Mouse (Mus musculus): ENCODE data around the gene Phip.

The Phip gene

GRCm38 (mm10) chr9:82867698-82868097 is 107.6 kb downstream of the Phip start:
- no peak for DNase-seq (ENCODE audit: low read depth, low spot score)

GRCm38 (mm10) chr9:82866121-82866520 is 109.2 kb downstream of the Phip start:
- no peak for DNase-seq (ENCODE audit: low read depth, low spot score)

- DNase-seq (ENCODE audit: low read depth, low spot score): no peak
Observed at GRCm38 (mm10) chr9:82861775-82862430, 113.4 kb downstream of the Phip start.

GRCm38 (mm10) chr9:82861316-82861715 is 114.0 kb downstream of the Phip start:
- no peak for DNase-seq (ENCODE audit: low read depth, low spot score)

GRCm38 (mm10) chr9:82860805-82861204 is 114.5 kb downstream of the Phip start:
- no peak for DNase-seq (ENCODE audit: low read depth, low spot score)

GRCm38 (mm10) chr9:82856241-82856640 is 119.1 kb downstream of the Phip start:
- no peak for DNase-seq (ENCODE audit: low read depth, low spot score)

GRCm38 (mm10) chr9:82854973-82855614 is 120.2 kb downstream of the Phip start:
- no peak for DNase-seq (ENCODE audit: low read depth, low spot score)

- peak; percentile 46 for DNase-seq (ENCODE audit: low read depth, low spot score)
Observed at GRCm38 (mm10) chr9:82854040-82854439, 121.3 kb downstream of the Phip start.

GRCm38 (mm10) chr9:82842671-82843070 is 132.6 kb downstream of the Phip start:
- no peak for DNase-seq (ENCODE audit: low read depth, low spot score)

GRCm38 (mm10) chr9:82835921-82836320 is 139.4 kb downstream of the Phip start:
- DNase-seq (ENCODE audit: low read depth, low spot score): no peak

GRCm38 (mm10) chr9:82831891-82832290 is 143.4 kb downstream of the Phip start:
- no peak for DNase-seq (ENCODE audit: low read depth, low spot score)

- DNase-seq (ENCODE audit: low read depth, low spot score): peak; percentile 91
Observed at GRCm38 (mm10) chr9:82829693-82830430, 145.5 kb downstream of the Phip start.

- DNase-seq (ENCODE audit: low read depth, low spot score): peak; percentile 15
Observed at GRCm38 (mm10) chr9:82829007-82829689, 146.2 kb downstream of the Phip start, which contains the start of gene Irak1bp1. Gene Irak1bp1 (plus strand): TSS chr9:82829540.

GRCm38 (mm10) chr9:82826426-82826825 is 148.9 kb downstream of the Phip start:
- DNase-seq (ENCODE audit: low read depth, low spot score): peak; percentile 45

Data from ES-CJ7 (cell line).